Mouse (Mus musculus): ENCODE measurements at regions not wholly inside any gene's neighbourhood (a gene's known extent, or its start where the extent isn't known, plus 50 kb on each side); places are given as distances from the start of the nearest gene placed in this dataset.

DNA sequence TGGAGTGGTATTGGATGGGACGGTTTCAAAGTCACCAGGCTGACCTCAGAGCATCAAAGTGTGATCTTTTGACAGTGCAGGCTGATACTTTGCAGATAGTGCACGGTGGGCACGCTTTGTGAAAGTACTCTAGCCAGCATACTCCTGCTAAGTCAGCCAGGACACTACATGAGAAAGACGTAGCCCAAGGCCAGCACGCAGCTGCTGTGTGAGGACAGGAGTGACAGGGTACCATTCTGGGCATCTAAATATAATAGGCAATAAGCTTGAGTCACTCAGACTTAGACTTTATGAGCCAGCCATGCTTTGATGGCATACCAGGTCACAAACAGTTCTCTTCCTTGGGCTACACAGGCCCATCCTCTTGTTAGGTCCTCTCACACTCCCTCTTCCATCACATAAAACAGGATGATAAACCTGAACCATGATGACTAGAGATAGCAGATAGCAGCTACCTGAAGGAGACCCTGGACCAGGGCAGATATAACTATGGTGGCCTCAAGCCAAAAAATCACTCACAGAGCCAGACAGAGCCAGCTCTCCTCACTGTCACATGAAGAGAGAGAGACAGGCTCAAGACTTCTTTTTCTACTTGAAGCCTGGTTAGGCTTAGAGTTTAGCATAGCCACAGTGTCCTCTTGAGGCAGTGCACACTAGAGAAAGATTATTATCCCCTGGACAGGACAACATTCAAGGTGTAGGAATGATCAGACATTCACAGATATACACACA lies 156.7 kb upstream of the Rreb1 start:
- ATAC-seq (ENCODE audit: low read depth), result no peak
- no peak overlapping the region for H3K9ac ChIP-seq (ENCODE audit: low read depth, low read length)
- H3K27me3 ChIP-seq (ENCODE audit: control insufficient read depth, insufficient read depth, low read depth, low read length), result no peaks in the 10 kb centered on the region
- H3K4me2 ChIP-seq (ENCODE audit: low read depth, low read length), result no peak overlapping the region
- no peak overlapping the region for H3K4me3 ChIP-seq (ENCODE audit: low read depth, low read length)
- H3K9me3 ChIP-seq (replicated peaks; ENCODE audit: control insufficient read depth, low read length), result no peaks in the 10 kb centered on the region
- H3K27ac ChIP-seq (ENCODE audit: low read length), result no peak overlapping the region
- WGBS (ENCODE audit: insufficient replicate concordance), result 73% methylated on average over 5 of the region's 5 CpGs
- H3K4me1 ChIP-seq (ENCODE audit: control insufficient read depth, low read depth, low read length), result peaks cover 6% of the 10 kb centered on the region
- H3K36me3 ChIP-seq (ENCODE audit: control insufficient read depth, insufficient read depth), result no peaks in the 10 kb centered on the region

DNA sequence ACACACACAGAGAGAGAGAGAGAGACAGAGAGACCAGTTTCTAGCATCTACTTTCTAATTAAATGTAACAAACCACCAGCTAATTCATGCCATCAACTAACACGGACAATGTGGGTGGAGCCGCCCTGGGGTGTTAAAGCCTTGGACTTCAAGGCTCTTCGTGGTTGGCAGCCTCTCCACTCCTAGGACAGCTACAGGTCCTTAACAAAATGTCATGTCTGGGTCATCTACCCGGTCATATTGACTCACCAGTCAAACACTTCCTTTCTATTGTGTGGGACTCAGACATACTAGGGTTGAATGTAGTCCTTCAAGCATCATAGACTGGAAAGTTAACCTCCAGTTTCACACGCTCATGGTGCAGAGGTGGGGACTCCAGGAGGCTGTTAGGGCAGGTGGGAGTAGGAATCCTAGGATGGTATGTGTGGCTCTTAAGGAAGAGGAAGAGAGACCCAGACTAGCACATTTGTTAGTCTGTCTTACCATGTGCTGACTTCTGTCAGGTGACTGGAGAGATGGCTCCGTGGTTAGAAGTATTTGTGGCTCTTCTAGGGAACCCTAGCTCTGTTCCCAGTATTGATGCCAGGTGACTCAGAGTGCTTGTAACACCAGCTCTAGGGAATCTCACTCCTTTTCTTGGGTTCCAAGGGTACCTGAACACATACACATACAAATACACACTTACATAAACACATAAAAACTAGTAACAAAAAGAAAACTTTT lies 155.7 kb upstream of the Rreb1 start:
- Histone ChIP-seq H3K4me3 (ENCODE audit: low read depth, low read length) (no peak overlapping the region), H3K27ac (ENCODE audit: low read length) (no peak overlapping the region), H3K9me3 (replicated peaks; ENCODE audit: control insufficient read depth, low read length) (no peaks in the 10 kb centered on the region), H3K4me1 (ENCODE audit: control insufficient read depth, low read depth, low read length) (peaks cover 6% of the 10 kb centered on the region), H3K4me2 (ENCODE audit: low read depth, low read length) (no peak overlapping the region), H3K9ac (ENCODE audit: low read depth, low read length) (no peak overlapping the region), H3K36me3 (ENCODE audit: control insufficient read depth, insufficient read depth) (no peaks in the 10 kb centered on the region), H3K27me3 (ENCODE audit: control insufficient read depth, insufficient read depth, low read depth, low read length) (no peaks in the 10 kb centered on the region)
- 37% methylated on average over 6 of the region's 6 CpGs for WGBS (ENCODE audit: insufficient replicate concordance)
- ATAC-seq (ENCODE audit: low read depth), result no peak

DNA sequence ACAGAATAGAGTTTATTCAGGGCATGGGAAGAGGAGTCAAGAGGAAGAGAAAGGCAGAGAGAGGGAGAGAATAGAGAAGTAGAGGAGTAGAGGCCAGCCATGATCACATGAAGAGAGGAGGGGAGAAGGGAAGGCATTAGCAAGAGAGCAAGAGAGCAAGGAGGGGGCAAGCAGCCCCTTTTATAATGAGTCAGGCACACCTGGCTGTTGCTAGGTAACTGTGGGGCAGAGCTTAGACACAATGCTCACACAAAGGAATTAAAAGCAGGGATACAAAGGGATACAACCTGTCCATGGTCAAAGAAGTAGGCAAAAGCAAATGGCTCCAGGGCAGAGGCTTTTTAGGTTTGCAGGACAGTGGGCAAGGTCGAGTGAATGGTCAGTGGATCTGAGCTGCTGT lies 153.5 kb upstream of the Rreb1 start:
- H3K4me2 ChIP-seq (ENCODE audit: low read depth, low read length), result no peak overlapping the region
- H3K4me3 ChIP-seq (ENCODE audit: low read depth, low read length), result no peak overlapping the region
- H3K36me3 ChIP-seq (ENCODE audit: control insufficient read depth, insufficient read depth), result no peaks in the 10 kb centered on the region
- 20% methylated on average over 1 of the region's 1 CpGs for WGBS (ENCODE audit: insufficient replicate concordance)
- H3K4me1 ChIP-seq (ENCODE audit: control insufficient read depth, low read depth, low read length), result peaks cover 6% of the 10 kb centered on the region
- H3K9me3 ChIP-seq (replicated peaks; ENCODE audit: control insufficient read depth, low read length), result no peaks in the 10 kb centered on the region
- no peak overlapping the region for H3K27ac ChIP-seq (ENCODE audit: low read length)
- ATAC-seq (ENCODE audit: low read depth), result no peak
- H3K27me3 ChIP-seq (ENCODE audit: control insufficient read depth, insufficient read depth, low read depth, low read length), result no peaks in the 10 kb centered on the region
- H3K9ac ChIP-seq (ENCODE audit: low read depth, low read length), result no peak overlapping the region

DNA sequence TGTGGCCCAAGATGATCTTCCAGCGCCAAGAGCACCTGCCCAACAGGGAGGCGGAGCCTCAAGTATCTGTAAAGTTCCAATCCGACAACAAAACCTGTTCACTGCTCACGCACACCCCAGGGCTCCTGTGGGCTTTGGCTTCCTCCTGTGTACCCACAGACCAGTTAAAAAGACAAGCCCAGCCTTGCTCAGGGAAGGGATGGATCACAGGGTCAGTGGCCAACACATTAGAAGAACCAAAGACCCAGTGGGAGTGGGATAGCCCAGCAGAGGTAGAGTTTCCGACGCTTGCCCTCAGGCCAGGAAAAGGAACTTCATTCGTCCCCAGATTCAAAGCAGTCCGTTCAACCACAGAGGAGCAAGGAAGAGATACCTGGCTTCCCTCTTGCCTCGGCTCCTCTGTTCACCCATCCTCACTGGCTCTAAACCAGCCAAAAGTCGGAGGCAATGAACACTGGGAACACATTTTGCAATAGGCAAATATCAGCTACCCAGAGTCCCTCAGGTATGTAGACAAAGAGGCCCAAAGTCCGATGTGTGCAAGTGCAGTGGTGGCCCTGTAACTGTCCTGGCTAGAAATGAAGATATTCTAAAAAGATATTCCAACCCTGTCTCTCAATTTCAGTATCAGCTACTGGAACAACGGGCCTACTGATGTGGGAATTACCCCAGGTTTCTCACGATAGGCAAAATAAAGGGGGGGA lies 152.5 kb upstream of the Rreb1 start:
- ATAC-seq (ENCODE audit: low read depth), result peak; percentile 87
- H3K36me3 ChIP-seq (ENCODE audit: control insufficient read depth, insufficient read depth), result no peaks in the 10 kb centered on the region

DNA sequence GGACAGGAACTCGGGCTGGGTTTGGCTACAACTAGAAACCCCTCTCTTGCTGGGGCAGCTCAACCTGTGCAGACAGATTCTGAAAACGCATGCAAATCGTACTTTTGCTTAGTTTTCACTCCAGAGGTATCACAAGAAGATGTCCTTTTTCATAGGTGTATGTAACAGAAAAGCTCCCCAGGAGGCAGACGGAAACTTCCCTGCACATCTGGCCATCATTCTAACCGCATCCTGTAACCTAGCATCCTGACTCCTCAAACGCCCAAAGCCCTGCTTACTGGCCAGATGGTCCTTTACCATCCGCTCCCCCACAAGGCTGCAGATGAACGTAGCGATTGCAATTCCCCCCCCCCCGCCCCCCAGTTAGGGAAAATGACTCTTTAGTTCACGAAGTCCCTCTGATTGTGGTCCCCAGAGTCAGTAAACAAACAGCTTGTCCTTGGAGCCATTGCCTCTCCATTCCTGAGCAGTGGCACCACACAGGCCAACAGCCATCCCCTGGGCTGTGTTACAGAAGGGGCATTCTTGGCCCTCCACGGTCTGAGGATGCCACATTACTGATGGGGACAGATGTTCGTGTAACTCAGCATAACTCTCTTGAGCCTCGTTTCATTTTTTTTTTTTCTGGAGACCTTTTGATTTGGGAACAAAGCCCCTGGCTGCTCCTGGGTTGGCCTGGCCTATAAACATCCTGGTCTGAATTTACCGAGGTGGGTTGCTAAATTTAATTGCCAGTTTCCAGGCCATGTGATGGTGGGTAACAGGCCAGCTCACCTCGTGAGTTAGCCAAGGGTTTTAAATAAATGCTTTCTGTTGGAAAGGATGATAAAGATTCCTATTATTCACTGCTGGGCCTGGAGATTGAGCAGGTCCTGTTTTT lies 149.6 kb upstream of the Rreb1 start:
- ATAC-seq (ENCODE audit: low read depth), result no peak
- no peak overlapping the region for H3K27ac ChIP-seq (ENCODE audit: low read length)
- no peaks in the 10 kb centered on the region for H3K27me3 ChIP-seq (ENCODE audit: control insufficient read depth, insufficient read depth, low read depth, low read length)
- no peak overlapping the region for H3K9ac ChIP-seq (ENCODE audit: low read depth, low read length)
- peaks cover 3% of the 10 kb centered on the region for H3K4me1 ChIP-seq (ENCODE audit: control insufficient read depth, low read depth, low read length)
- no peak overlapping the region for H3K4me3 ChIP-seq (ENCODE audit: low read depth, low read length)
- no peak overlapping the region for H3K4me2 ChIP-seq (ENCODE audit: low read depth, low read length)
- 52% methylated on average over 16 of the region's 16 CpGs for WGBS (ENCODE audit: insufficient replicate concordance)
- no peaks in the 10 kb centered on the region for H3K9me3 ChIP-seq (replicated peaks; ENCODE audit: control insufficient read depth, low read length)
- no peaks in the 10 kb centered on the region for H3K36me3 ChIP-seq (ENCODE audit: control insufficient read depth, insufficient read depth)

More for the DNA sequence above, 152.5 kb upstream of the Rreb1 start:
- WGBS (ENCODE audit: insufficient replicate concordance), result 42% methylated on average over 13 of the region's 13 CpGs
- no peaks in the 10 kb centered on the region for H3K27me3 ChIP-seq (ENCODE audit: control insufficient read depth, insufficient read depth, low read depth, low read length)
- no peak overlapping the region for H3K4me2 ChIP-seq (ENCODE audit: low read depth, low read length)
- H3K9ac ChIP-seq (ENCODE audit: low read depth, low read length), result no peak overlapping the region
- H3K27ac ChIP-seq (ENCODE audit: low read length), result peak overlapping the region; percentile 73
- no peak overlapping the region for H3K4me3 ChIP-seq (ENCODE audit: low read depth, low read length)
- peaks cover 3% of the 10 kb centered on the region for H3K4me1 ChIP-seq (ENCODE audit: control insufficient read depth, low read depth, low read length)
- H3K9me3 ChIP-seq (replicated peaks; ENCODE audit: control insufficient read depth, low read length), result no peaks in the 10 kb centered on the region

DNA sequence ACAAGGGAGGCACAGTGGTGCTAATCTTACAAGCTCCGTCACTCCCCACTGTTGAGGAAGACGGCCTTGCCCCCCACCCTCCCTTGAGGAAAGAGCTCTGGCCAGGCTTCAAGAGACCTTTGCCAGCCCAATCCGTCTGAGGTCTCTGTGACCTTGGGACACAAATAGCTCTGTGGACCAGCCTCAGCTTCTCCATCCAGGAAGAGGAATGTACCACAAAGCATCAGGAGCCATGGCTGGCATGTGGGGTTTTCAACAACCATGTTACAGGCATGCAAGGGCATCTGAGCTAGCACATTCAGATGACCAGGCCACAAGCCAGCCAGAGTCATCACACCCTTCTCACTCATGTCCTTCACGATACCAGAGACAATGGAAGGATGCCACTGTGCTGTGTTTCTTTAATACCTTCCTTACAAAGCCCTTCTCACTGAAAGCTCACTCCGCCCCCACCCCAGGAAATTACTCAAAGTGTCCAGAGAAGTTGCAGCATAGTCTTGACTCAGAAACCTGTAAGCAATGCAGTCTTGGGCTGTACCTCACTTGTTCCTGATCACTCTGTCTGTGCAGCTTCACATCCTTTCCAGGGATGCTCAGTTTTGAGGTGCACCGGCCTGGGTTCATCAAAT lies 148.8 kb upstream of the Rreb1 start:
- H3K4me3 ChIP-seq (ENCODE audit: low read depth, low read length), result no peak overlapping the region
- no peak overlapping the region for H3K4me2 ChIP-seq (ENCODE audit: low read depth, low read length)
- ATAC-seq (ENCODE audit: low read depth), result no peak
- H3K9ac ChIP-seq (ENCODE audit: low read depth, low read length), result no peak overlapping the region
- no peaks in the 10 kb centered on the region for H3K27me3 ChIP-seq (ENCODE audit: control insufficient read depth, insufficient read depth, low read depth, low read length)
- no peak overlapping the region for H3K27ac ChIP-seq (ENCODE audit: low read length)
- WGBS (ENCODE audit: insufficient replicate concordance), result 58% methylated on average over 6 of the region's 6 CpGs
- H3K36me3 ChIP-seq (ENCODE audit: control insufficient read depth, insufficient read depth), result no peaks in the 10 kb centered on the region
- H3K9me3 ChIP-seq (replicated peaks; ENCODE audit: control insufficient read depth, low read length), result no peaks in the 10 kb centered on the region
- H3K4me1 ChIP-seq (ENCODE audit: control insufficient read depth, low read depth, low read length), result peaks cover 3% of the 10 kb centered on the region

DNA sequence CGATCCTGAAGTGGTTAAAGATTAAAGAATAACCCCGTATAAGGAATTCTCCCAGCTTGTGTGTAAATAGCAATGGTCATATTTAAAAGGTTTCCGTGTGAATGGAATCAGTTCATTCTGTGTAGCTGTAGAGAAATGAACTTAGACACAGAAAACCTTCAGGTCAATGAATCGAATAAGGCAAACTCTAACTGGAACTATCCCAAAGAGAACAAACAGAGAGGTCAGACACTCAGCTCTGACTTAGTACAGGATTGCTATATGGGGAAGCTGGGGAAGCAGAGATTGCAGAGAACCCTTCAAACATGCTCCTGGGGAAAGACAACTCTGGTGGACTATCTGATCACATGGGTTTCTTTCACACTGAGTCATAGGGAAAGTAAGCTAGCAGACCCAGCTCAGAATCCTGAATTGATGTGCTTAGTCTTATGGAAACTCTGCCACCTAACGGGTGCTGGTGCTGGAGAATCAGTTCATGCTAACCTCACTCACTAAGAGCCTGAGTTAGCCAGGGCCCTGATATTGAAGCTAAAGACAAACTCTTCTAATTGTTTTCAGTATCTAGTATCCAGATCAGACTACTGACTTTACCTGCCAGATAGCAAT lies 145.3 kb upstream of the Rreb1 start:
- Histone ChIP-seq H3K27ac (ENCODE audit: low read length) (no peak overlapping the region), H3K4me3 (ENCODE audit: low read depth, low read length) (no peak overlapping the region), H3K4me2 (ENCODE audit: low read depth, low read length) (no peak overlapping the region), H3K9ac (ENCODE audit: low read depth, low read length) (no peak overlapping the region), H3K27me3 (ENCODE audit: control insufficient read depth, insufficient read depth, low read depth, low read length) (no peaks in the 10 kb centered on the region), H3K36me3 (ENCODE audit: control insufficient read depth, insufficient read depth) (no peaks in the 10 kb centered on the region), H3K4me1 (ENCODE audit: control insufficient read depth, low read depth, low read length) (no peaks in the 10 kb centered on the region), H3K9me3 (replicated peaks; ENCODE audit: control insufficient read depth, low read length) (no peaks in the 10 kb centered on the region)
- WGBS (ENCODE audit: insufficient replicate concordance), result 61% methylated on average over 5 of the region's 5 CpGs
- no peak for ATAC-seq (ENCODE audit: low read depth)

DNA sequence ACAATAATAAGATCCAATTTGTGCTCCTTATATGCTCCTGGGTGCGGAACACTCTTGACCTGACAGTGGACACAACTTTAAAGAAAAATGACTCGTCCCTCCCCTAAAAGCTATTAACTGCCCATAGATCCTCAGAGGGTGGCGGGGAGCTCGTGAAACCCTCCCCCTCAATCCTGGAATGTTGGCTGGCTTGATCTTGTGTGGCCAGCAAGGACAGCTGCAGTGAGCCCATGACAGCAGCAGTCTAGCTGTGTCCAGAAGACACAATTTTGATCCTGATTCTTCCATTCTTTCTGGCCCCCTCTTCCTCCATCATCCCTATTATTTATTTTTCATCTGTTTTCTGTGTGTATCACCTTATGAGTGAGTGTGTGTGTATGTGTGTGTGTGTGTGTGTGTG lies 141.8 kb upstream of the Rreb1 start:
- Histone ChIP-seq H3K4me2 (ENCODE audit: low read depth, low read length) (no peak overlapping the region), H3K9ac (ENCODE audit: low read depth, low read length) (no peak overlapping the region), H3K9me3 (replicated peaks; ENCODE audit: control insufficient read depth, low read length) (no peaks in the 10 kb centered on the region), H3K4me1 (ENCODE audit: control insufficient read depth, low read depth, low read length) (no peaks in the 10 kb centered on the region; the same call in 1 of the 2 replicates), H3K27ac (ENCODE audit: low read length) (no peak overlapping the region), H3K36me3 (ENCODE audit: control insufficient read depth, insufficient read depth) (no peaks in the 10 kb centered on the region), H3K27me3 (ENCODE audit: control insufficient read depth, insufficient read depth, low read depth, low read length) (no peaks in the 10 kb centered on the region), H3K4me3 (ENCODE audit: low read depth, low read length) (no peak overlapping the region)
- ATAC-seq (ENCODE audit: low read depth), result no peak
- WGBS (ENCODE audit: insufficient replicate concordance), result 66% methylated on average over 4 of the region's 4 CpGs

Data from liver, embryonic 16.5 days (tissue).